Mouse (Mus musculus) embryonic fibroblast, embryonic 13.5 days (primary cell): Measurements from ENCODE around the gene Ptprf.

Experiments
- CTCF ChIP-seq: IDR thresholded peaks from 2 replicates; pipeline ENCODE4 v1.5.1; 2011; ENCODE audit warnings: mild to moderate bottlenecking, control low read depth, low read length, moderate library complexity, borderline replicate concordance; ENCODE audit not compliant: insufficient read depth
- POLR2A ChIP-seq: IDR thresholded peaks from 2 replicates; pipeline ENCODE4 v1.6.1; 2011; ENCODE audit warnings: low read depth, mild to moderate bottlenecking, control low read depth, low read length, moderate library complexity

GRCm38 (mm10) chr4:118304984-118305383 is 13.8 kb upstream of the Ptprf start:
- no peak for TF ChIP-seq CTCF
- no peak for TF ChIP-seq POLR2A
